Mouse (Mus musculus) mouse trophoblast stem cell (cell line): Measurements from ENCODE around the gene Scube1.

Experiments
- in situ Hi-C, 2 experiments: fragments of 300-500 bp; cut with MseI, MboI; formaldehyde crosslinking; loops; 2 replicates in 1 of 2; 3 replicates in 1 of 2; pipeline ENCODE4 v1.15.1; 2025

The Scube1 gene

DNA sequence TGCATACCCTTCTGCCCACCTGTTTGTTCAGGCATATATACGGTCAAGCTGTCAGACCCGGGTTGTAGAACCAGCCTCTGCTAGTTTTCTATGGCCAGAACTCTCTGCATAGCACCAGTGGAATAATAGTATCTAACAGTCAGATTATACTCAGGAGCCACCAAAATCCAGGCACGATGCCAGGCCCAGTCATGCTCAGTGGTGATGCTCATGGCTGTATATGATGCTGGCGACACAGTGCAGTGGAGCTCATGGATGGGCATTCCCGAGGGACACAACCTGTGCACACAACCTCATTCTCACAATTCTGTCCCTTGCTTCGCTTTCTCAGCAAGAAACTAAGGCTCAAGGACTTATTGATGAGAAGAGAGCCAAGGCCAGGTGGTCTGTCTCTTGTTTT is 58.8 kb downstream of the Scube1 start:
- in situ Hi-C loops, result loop anchor here in 1 of 2 experiments (10.0 kb wide), 1 partner anchor 89 kb away; no protein-coding TSS in a partner anchor

DNA sequence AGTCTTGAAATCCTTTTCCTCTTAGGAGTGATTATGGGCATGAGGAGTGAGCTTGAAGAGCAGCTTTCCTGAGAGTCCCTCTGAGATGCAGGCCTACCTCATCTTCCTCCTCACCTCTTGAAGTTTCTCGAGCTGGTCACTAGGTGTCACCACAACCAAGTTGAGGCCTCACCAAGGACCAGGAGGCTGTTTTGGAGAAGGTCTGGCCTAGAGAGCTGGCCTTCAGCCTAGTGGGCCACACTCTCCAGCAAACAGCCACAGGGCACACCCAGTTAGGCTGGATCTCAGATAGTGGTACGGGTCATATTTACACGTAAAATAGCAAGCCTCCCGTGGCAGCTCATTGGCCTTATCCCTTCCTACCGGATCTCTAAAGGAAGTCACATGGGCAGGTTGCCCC is 60.1 kb downstream of the Scube1 start:
- in situ Hi-C loops, result loop anchor here in 1 of 2 experiments (10.0 kb wide), 1 partner anchor 90 kb away; no protein-coding TSS in a partner anchor

- in situ Hi-C loops, result loop anchor here in 1 of 2 experiments (10.0 kb wide), 1 partner anchor 92 kb away; no protein-coding TSS in a partner anchor
Observed at GRCm38 (mm10) chr15:83663066-83663465, 61.8 kb downstream of the Scube1 start.

- in situ Hi-C loops, result loop anchor here in 1 of 2 experiments (10.0 kb wide), 1 partner anchor 93 kb away; no protein-coding TSS in a partner anchor
Observed at GRCm38 (mm10) chr15:83662106-83662505, 62.7 kb downstream of the Scube1 start.

- in situ Hi-C loops, result no loop called here
Observed at GRCm38 (mm10) chr15:83642518-83642917, 82.3 kb downstream of the Scube1 start.

GRCm38 (mm10) chr15:83640208-83640607 is 84.6 kb downstream of the Scube1 start:
- in situ Hi-C loops, result no loop called here

DNA sequence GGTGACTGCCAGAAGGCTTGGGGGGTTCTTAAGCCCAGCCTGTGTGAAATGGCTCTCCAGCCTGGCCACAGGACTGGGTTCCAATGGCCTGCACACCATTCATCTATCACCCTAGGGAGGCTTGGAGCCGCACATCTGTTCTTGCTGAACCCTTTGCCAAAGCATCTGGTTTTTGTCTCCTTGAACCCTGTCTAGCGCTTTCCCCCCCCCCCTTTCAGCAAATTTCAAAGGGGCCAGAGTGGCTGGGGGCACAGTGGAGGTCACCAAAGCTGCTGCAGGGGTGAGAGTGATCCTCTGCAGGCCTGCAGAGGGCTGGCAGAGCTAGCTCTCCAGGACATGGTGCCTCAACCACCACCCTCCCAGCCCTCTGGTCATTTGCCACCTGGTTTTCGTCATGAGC is 85.7 kb downstream of the Scube1 start:
- in situ Hi-C loops, result no loop called here

- in situ Hi-C loops, result no loop called here
Observed at GRCm38 (mm10) chr15:83638196-83638899, 86.5 kb downstream of the Scube1 start.

DNA sequence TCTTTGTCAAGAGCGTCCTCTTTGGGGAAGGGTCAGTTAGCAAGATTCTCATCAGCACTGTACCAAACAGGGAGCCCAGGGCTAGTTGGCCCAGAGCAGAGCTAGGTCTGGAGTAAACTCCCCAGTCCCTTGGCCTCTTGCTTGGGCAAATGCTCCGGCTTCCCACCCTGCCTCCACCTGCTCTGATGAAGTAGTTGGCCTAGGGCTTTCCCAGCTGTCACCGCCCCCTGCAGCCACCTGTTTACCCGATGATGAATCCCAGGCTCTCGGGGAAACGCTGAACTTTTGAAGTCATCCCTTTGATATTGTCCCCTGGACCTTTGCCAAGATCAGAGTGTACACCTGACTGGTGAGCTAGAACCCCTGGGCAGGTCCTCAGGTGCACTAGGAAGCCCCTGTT is 88.1 kb downstream of the Scube1 start:
- in situ Hi-C loops, result no loop called here

GRCm38 (mm10) chr15:83635251-83635650 is 89.6 kb downstream of the Scube1 start:
- in situ Hi-C loops, result no loop called here

DNA sequence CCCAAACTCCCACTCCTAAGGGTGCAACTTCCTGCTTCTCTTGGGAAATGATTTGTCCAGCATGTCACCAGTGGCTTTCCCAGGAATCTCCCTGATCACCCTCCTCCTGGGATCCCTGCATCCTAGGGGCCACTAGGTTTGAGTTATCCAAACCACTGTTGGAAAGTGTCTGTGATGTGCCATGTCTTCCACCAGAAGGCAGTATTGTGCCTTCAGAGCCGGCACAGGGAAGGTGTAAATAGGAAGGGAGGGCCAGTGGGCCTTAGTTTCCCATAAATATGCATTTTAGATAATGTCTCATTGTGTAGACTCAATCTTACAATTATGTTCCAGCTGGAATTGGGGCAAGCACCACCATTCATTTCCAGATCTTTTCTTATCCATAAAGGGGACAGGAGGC is 90.7 kb downstream of the Scube1 start:
- in situ Hi-C loops, result no loop called here

DNA sequence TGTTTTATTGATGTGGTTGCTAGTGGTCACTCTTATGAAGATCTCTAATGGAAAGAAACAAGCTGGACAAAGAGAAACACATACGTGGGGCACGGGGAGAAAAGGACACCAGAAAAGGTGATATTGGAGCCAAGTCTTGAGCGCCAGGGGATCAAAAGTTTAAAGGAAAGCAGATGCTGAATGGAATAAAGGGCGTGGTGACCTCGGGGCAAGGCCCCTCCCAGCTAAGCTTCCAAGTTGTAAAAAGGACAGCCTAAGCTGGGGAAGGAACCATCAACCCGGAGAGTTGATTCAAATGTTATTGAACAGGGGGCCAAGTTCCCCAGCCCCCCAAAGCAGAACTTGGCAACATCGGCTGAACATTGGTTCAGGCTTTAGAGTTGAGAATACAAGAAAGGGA is 93.8 kb downstream of the Scube1 start:
- in situ Hi-C loops, result no loop called here

DNA sequence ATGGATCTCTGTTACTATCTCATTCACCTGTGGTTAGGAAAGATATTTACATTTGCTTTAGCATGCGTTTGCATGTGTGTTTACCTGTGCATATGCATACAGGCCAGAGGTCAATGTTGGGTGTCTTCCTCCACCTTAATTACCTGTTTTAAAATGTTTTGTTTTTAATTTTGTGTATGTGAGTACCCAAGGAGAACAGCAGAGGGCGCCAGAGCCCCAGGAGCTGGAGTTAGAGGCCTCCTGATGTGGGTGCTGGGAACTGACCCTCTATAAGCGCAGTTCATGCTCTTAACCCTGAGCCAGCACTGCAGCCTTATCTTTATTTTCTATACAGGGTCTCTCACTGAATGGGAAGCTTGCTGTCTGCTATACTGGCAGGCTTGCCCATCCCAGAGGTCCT is 95.1 kb downstream of the Scube1 start:
- in situ Hi-C loops, result no loop called here

DNA sequence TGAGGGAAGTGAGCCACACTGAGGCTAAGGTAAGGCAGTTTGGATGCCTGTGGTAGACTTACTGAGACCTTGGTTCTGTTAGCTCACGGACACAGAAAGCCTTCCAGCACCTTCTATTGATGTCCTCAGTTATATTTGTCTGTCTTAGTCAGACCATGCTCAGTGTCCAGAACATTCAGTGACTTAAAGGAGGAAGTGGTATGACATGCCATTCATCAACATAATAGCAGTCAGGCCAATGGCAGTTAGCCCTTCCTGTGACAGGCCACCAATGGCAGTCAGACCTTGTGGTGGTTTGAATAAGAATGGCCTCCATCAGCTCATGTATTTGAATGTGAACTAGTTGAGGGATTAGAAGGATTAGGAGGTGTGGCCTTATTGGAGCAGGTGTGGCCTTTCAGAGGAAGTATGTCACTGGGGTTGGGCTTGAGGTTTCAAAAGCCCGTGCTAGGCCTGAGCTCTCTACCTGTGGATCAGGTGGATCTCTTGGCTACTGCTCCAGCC is 98.6 kb downstream of the Scube1 start:
- in situ Hi-C loops, result no loop called here

GRCm38 (mm10) chr15:83615245-83615644 is 109.6 kb downstream of the Scube1 start:
- in situ Hi-C loops, result no loop called here

- in situ Hi-C loops, result no loop called here
Observed at GRCm38 (mm10) chr15:83607115-83607802, 117.6 kb downstream of the Scube1 start.

DNA sequence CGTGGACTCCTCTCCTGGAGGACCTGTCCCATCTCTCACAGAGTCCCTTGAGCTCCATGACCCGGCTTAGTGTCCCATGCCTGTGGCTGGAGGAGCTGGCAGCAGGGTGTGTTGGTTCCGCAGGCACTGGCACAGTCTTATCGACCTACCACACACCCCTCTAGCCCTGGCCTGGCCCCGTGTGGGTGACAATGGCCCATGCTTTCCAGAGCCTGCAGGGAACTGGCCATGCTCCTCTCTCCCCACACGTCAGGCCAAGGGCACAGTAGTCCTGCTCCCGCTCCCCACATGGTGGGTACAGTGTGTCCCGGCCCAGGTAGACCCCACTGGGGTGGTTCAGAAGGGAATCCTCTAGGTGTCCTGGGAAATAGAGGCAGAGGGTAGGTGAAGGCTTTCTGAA is 118.1 kb downstream of the Scube1 start:
- in situ Hi-C loops, result no loop called here

- in situ Hi-C loops, result no loop called here
Observed at GRCm38 (mm10) chr15:83606216-83606615, 118.6 kb downstream of the Scube1 start.

DNA sequence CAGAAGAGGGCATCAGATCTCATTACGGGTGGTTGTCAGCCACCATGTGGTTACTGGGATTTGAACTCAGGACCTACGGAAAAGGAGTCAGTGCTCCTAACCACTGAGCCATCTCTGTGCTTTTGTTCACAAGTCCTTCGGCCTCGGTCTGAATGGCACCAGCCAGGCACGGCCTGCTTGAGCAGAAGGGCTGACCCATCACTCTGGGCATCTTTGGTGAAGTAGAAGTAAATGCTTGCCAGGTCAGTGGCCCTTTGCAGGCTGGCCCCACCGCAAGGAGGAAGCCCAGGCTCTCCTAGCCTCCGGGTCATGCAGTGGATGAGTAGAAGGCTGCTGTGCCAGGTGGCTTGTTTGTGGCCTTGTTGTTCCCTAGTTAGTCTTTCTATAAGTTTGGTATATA is 121.4 kb downstream of the Scube1 start:
- in situ Hi-C loops, result no loop called here

GRCm38 (mm10) chr15:83603046-83603396 is 121.8 kb downstream of the Scube1 start:
- in situ Hi-C loops, result no loop called here

DNA sequence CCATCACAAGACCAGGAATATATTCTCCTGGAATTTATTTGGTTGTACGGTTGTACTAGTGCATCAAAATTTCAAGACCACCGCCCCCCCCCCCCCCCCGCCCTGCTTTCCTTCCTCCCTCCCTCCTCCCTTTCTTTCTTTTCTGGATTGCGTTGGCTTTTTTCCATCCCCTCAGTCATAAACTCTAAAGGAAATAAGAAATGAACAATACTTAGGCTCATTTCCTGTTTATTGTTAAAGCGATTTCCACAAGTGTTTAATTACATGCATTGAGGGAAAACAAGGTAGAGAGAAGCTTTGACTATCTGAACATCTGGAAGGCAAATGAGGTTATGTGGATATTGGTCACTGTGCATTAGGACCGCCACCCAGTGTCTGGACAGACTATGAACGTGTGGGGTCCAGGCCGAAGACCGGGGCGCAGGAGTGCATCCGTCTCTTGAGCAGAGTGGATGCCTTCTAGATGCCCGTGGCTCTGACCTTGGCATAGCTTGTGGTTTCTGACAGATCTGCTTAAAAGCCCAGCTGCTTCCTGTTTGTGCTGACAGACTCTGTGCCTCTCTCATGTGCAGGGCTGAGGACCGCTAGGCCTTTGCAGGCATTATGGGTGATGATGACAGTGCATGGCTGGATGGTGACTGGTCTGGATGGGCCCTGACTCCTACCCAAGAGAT is 122.3 kb downstream of the Scube1 start:
- in situ Hi-C loops, result no loop called here

GRCm38 (mm10) chr15:83601185-83601584 is 123.6 kb downstream of the Scube1 start:
- in situ Hi-C loops, result no loop called here
